In genomic region chr7:143357109-143357508, GRCm38 (mm10) we compare ENCODE assay signal across 23 mouse cellular contexts.
DNase-seq lines count a peak whose midpoint lies in the region; ATAC-seq and TF ChIP-seq lines count a peak whose summit lies in the region.
"Had no signal": no experiment of that assay in that cellular context is flagged by ENCODE, and none has a peak within 500 bp of the region (broad histone marks: within the 10 kb centered on the region; RNA-seq: fewer than 3 reads in every experiment).

No protein-coding gene starts in this region.

- no peak overlapping the region for H3K4me3 ChIP-seq in heart, embryonic 13.5 days
- no peak overlapping the region for H3K4me3 ChIP-seq in lung, postnatal 0 days (ENCODE audit: low read depth, low read length)
- no peak overlapping the region for H3K4me3 ChIP-seq in kidney, embryonic 14.5 days (ENCODE audit: low read length)
- H3K4me3 ChIP-seq: embryonic facial prominence, embryonic 15.5 days; forebrain, embryonic 15.5 days; hindbrain, embryonic 13.5 days; midbrain, embryonic 10.5 days; myocyte; neural tube, embryonic 13.5 days had no signal

- no peak for ATAC-seq in heart, embryonic 13.5 days (ENCODE audit: extremely low read depth, insufficient number of reproducible peaks, low FRiP score, low TSS enrichment)
- ATAC-seq in lung, postnatal 0 days = peak; percentile 74
- ATAC-seq in Patski = peak; percentile 76
- no peak for ATAC-seq in kidney, embryonic 14.5 days (ENCODE audit: low FRiP score, low TSS enrichment)
- ATAC-seq: forebrain, embryonic 15.5 days; midbrain, embryonic 16.5 days had no signal

- no peak overlapping the region for H3K4me2 ChIP-seq in heart, embryonic 13.5 days
- no peak overlapping the region for H3K4me2 ChIP-seq in lung, postnatal 0 days (replicated peaks; ENCODE audit: low read depth, low read length)
- H3K4me2 ChIP-seq in kidney, embryonic 14.5 days (replicated peaks; ENCODE audit: low read depth, low read length) = no peak overlapping the region
- H3K4me2 ChIP-seq: embryonic facial prominence, embryonic 15.5 days; forebrain, embryonic 15.5 days; hindbrain, embryonic 13.5 days; neural tube, embryonic 13.5 days had no signal

- H3K9me3 ChIP-seq in heart, embryonic 13.5 days = no peaks in the 10 kb centered on the region
- no peaks in the 10 kb centered on the region for H3K9me3 ChIP-seq in lung, postnatal 0 days (ENCODE audit: low read length)
- H3K9me3 ChIP-seq in kidney, embryonic 14.5 days (ENCODE audit: control insufficient read depth, low read length) = no peaks in the 10 kb centered on the region
- H3K9me3 ChIP-seq: embryonic facial prominence, embryonic 15.5 days; forebrain, embryonic 15.5 days; hindbrain, embryonic 13.5 days; midbrain, embryonic 10.5 days; neural tube, embryonic 13.5 days had no signal

- CTCF ChIA-PET in Patski (lab: Charles Lee) = interaction anchor here (1.1 to 1.9 kb wide), 2 partner anchors 16 to 21 kb away, joined by 4 read pairs; no protein-coding TSS in a partner anchor

- in situ Hi-C loops in Patski (cut with MboI; ENCODE audit: low pct_unique_long_range_greater_than_20kb) = no loop called here

- H3K9ac ChIP-seq in heart, embryonic 13.5 days = 0 out of 2 replicates have a peak overlapping the region, but pooled peaks have one; percentile 2
- H3K9ac ChIP-seq in lung, postnatal 0 days (replicated peaks; ENCODE audit: low read depth) = no peak overlapping the region
- no peak overlapping the region for H3K9ac ChIP-seq in kidney, embryonic 14.5 days (ENCODE audit: low read depth, low read length)
- H3K9ac ChIP-seq: embryonic facial prominence, embryonic 15.5 days; forebrain, embryonic 15.5 days; hindbrain, embryonic 13.5 days; neural tube, embryonic 13.5 days had no signal

- no peaks in the 10 kb centered on the region for H3K36me3 ChIP-seq in heart, embryonic 13.5 days
- no peaks in the 10 kb centered on the region for H3K36me3 ChIP-seq in lung, postnatal 0 days (ENCODE audit: insufficient read depth, low read length)
- no peaks in the 10 kb centered on the region for H3K36me3 ChIP-seq in kidney, embryonic 14.5 days (ENCODE audit: control insufficient read depth, insufficient read depth, low read length)
- H3K36me3 ChIP-seq: embryonic facial prominence, embryonic 15.5 days; forebrain, embryonic 15.5 days; hindbrain, embryonic 13.5 days; midbrain, embryonic 10.5 days; neural tube, embryonic 13.5 days had no signal

- TF ChIP-seq EP300 in lung, postnatal 0 days (IDR thresholded peaks at IDR 0.05) = no peak

- 30% methylated on average over 1 of the region's 1 CpGs for WGBS in heart, embryonic 13.5 days
- 55% methylated on average over 1 of the region's 1 CpGs for WGBS in lung, postnatal 0 days
- 50% methylated on average over 1 of the region's 1 CpGs for WGBS in kidney, embryonic 14.5 days

- POLR2A ChIA-PET in Patski (lab: Charles Lee) = interaction anchor here (1.0 kb wide), 1 partner anchor 203 kb away, joined by 3 read pairs; no protein-coding TSS in a partner anchor

- no peak for TF ChIP-seq CTCF in lung, postnatal 0 days (IDR thresholded peaks at IDR 0.05)
- TF ChIP-seq CTCF in Patski (IDR thresholded peaks at IDR 0.05) = no peak

- no peak for DNase-seq in heart, postnatal 4 days
- peak; percentile 39 for DNase-seq in lung, postnatal 0 days (ENCODE audit: low spot score)
- no peak for DNase-seq in lung, postnatal 4 days
- DNase-seq in Patski (ENCODE audit: low read depth, low spot score) = peak; percentile 53
- DNase-seq in embryo, embryonic 10 days (ENCODE audit: low spot score) = no peak
- DNase-seq: adrenal gland, postnatal 25 days; cerebellum, adult 8-10 months; cerebellum, postnatal 36 days; gastrocnemius, postnatal 14 days; kidney, adult 2 months; kidney, postnatal 10 days; retina, postnatal 1 day; right cerebral cortex, postnatal 25 days; spleen, adult 18-20 months had no signal

- H3K4me1 ChIP-seq in heart, embryonic 13.5 days = peaks cover 67% of the 10 kb centered on the region
- H3K4me1 ChIP-seq in lung, postnatal 0 days (ENCODE audit: insufficient read depth, low read depth, low read length) = no peaks in the 10 kb centered on the region
- no peaks in the 10 kb centered on the region for H3K4me1 ChIP-seq in kidney, embryonic 14.5 days (ENCODE audit: control insufficient read depth, insufficient read depth, low read length)
- H3K4me1 ChIP-seq: forebrain, embryonic 15.5 days; hindbrain, embryonic 13.5 days; neural tube, embryonic 13.5 days had no signal

- H3K27ac ChIP-seq in heart, embryonic 13.5 days (replicated peaks) = peak overlapping the region; percentile 67
- no peak overlapping the region for H3K27ac ChIP-seq in lung, postnatal 0 days (ENCODE audit: low read length)
- H3K27ac ChIP-seq in kidney, embryonic 14.5 days (ENCODE audit: low read depth, low read length) = no peak overlapping the region
- H3K27ac ChIP-seq: embryonic facial prominence, embryonic 15.5 days; forebrain, embryonic 15.5 days; hindbrain, embryonic 13.5 days; neural tube, embryonic 13.5 days had no signal

- no peaks in the 10 kb centered on the region for H3K27me3 ChIP-seq in heart, embryonic 13.5 days (replicated peaks)
- H3K27me3 ChIP-seq in lung, postnatal 0 days (replicated peaks; ENCODE audit: insufficient read depth, low read length) = no peaks in the 10 kb centered on the region
- no peaks in the 10 kb centered on the region for H3K27me3 ChIP-seq in Patski
- H3K27me3 ChIP-seq in kidney, embryonic 14.5 days (ENCODE audit: control insufficient read depth, insufficient read depth, low read length) = 0 out of 2 replicates have a peak, but pooled peaks cover 3% of the 10 kb centered on the region
- H3K27me3 ChIP-seq: embryonic facial prominence, embryonic 15.5 days; hindbrain, embryonic 13.5 days had no signal

Comparison
In these comparisons a context has a peak if more than half of its experiments do, and no peak if none do; other contexts are left out.
1. DNase-seq: peak in lung, postnatal 0 days (single experiment) and Patski (single experiment); none in heart, postnatal 4 days (single experiment), lung, postnatal 4 days (0 of 2) and embryo, embryonic 10 days (single experiment).
2. ATAC-seq: peak in lung, postnatal 0 days (single experiment) and Patski (single experiment); none in heart, embryonic 13.5 days (single experiment) and kidney, embryonic 14.5 days (single experiment).